Mouse (Mus musculus) hindbrain, embryonic 14.5 days (tissue): ENCODE data around the gene Grasp. TPM values are rescaled to one million over a fixed set of nuclear protein-coding genes. Genes with fewer than 3 reads are reported as not detected.

Experiments used
- ATAC-seq: fragments of 200-750 bp; cut with Nextera tagmentation; 2 replicates; pipeline ENCODE4 v1.8.0; 2017; ENCODE audit warnings: moderate number of reproducible peaks, mild to moderate bottlenecking, moderate TSS enrichment, moderate library complexity; ENCODE audit not compliant: low FRiP score
- DNase-seq: peaks from one replicate; pipeline ENCODE4 v3.0.0-alpha.2; 2015; ENCODE audit warnings: low spot score
- H3K27ac ChIP-seq: fragments of 300-500 bp; sonication (generic); 2 replicates; pipeline ENCODE4 v1.5.1; 2014; ENCODE audit warnings: mild to moderate bottlenecking, moderate library complexity
- H3K27me3 ChIP-seq: fragments of 300-500 bp; sonication (generic); 2 replicates; pipeline ENCODE4 v1.6.1; 2014; ENCODE audit warnings: mild to moderate bottlenecking, low read length, mixed read lengths; ENCODE audit not compliant: control insufficient read depth, insufficient read depth
- H3K36me3 ChIP-seq: fragments of 300-500 bp; sonication (generic); replicated peaks from 2 replicates; pipeline ENCODE4 v1.6.1; 2014; ENCODE audit not compliant: control insufficient read depth, insufficient read depth
- H3K4me1 ChIP-seq: fragments of 300-500 bp; sonication (generic); replicated peaks from 2 replicates; pipeline ENCODE4 v1.6.1; 2014; ENCODE audit warnings: antibody characterized with exemption, low read length, mixed read lengths; ENCODE audit not compliant: control insufficient read depth, insufficient read depth
- H3K4me2 ChIP-seq: fragments of 300-500 bp; sonication (generic); replicated peaks from 2 replicates; pipeline ENCODE4 v1.6.1; 2014; ENCODE audit warnings: mild to moderate bottlenecking, moderate library complexity
- H3K4me3 ChIP-seq: fragments of 300-500 bp; sonication (generic); replicated peaks from 2 replicates; pipeline ENCODE4 v1.5.1; 2014; ENCODE audit warnings: mild to moderate bottlenecking, low read length
- H3K9ac ChIP-seq: fragments of 300-500 bp; sonication (generic); 2 replicates; pipeline ENCODE4 v1.6.1; 2014
- H3K9me3 ChIP-seq: fragments of 300-500 bp; sonication (generic); 2 replicates; pipeline ENCODE4 v1.6.1; 2016; ENCODE audit warnings: low read length; ENCODE audit not compliant: control insufficient read depth
- WGBS: fragments of 180-500 bp; shearing (Covaris S2); extraction: QIAGEN DNeasy Blood & Tissue Kit; methylation state at CpG from one replicate; pipeline ENCODE4 v1.1.7; 2014; 5-methylcytosine and 5-hydroxymethylcytosine counted together
- polyA plus RNA-seq: library from polyadenylated mRNA; unstranded; fragments of >200 nt; fragmentation: Nextera tagmentation; extraction: Ambion mirVana; gene quantifications from 2 replicates; pipeline ENCODE4 v1.2.1, GENCODE M21; 2014

Grasp gene
- polyA plus RNA-seq = 1.6 and 2.5 TPM in 2 replicates

GRCm38 (mm10) chr15:101224006-101224906 is at the start of gene Grasp:
Gene Grasp, plus strand, starts transcription at chr15:101224188.
- Histone ChIP-seq H3K4me1 (peaks cover 34% of the 10 kb centered on the region), H3K36me3 (0 out of 2 replicates have a peak, but pooled peaks cover 3% of the 10 kb centered on the region), H3K27ac (peak within 1 kb of the TSS; percentile 40; the same call in 1 of the 2 replicates), H3K9ac (peak within 1 kb of the TSS; percentile 71), H3K9me3 (no peaks in the 10 kb centered on the region), H3K27me3 (peaks cover 8% of the 10 kb centered on the region), H3K4me2 (peak within 1 kb of the TSS; percentile 93), H3K4me3 (peak within 1 kb of the TSS; percentile 61)
- WGBS = under 1% methylated on average over 76 of the region's 77 CpGs
- ATAC-seq (peak; percentile 74), DNase-seq (peak; percentile 61)

DNA sequence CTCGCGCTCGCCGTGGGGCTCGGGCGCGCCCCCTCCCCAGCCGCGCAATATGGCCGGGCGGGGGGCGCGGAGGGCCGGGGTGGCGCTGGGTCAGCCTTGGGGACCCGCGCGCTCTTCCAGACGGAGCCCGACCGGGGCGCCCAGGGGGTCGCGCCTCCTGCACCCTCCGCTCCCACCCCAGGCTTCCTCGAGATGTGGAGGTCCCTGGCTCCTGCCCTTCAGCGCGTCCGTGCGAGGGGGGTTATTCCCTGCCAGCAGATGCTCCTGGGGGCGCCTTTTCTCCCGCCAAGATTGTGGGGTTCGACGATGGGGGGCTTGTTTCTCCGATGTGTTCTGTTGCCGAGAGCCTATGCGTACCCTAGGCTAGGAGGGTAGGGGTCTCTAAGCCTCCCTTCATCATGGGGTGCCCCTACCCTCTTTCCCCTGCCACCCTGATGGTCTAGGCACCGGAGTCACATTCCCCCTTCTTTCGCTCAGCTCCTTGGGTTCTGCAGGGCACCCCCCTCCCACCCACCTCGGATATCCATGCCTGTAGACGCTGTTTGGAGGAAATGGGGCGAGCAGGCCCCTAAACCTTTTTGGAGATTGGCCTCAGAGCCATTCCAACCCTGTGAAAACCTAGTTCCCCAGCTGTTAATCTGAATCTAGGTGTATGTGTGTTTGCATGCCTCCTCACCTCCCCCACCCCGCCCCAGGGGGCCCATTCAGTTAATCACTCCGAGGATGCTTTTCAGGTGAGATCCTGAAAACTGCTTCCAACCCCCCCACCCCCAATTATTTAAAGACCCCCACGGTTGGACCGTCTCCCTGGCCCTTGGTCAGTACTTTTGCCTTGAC is 49.5 kb upstream of the Grasp start:
- Histone ChIP-seq H3K4me1 (peaks cover 37% of the 10 kb centered on the region), H3K4me3 (peak overlapping the region; percentile 75), H3K9me3 (no peaks in the 10 kb centered on the region), H3K27ac (peak overlapping the region; percentile 87), H3K27me3 (0 out of 2 replicates have a peak, but pooled peaks cover 6% of the 10 kb centered on the region), H3K36me3 (no peaks in the 10 kb centered on the region), H3K9ac (peak overlapping the region; percentile 94), H3K4me2 (peak overlapping the region; percentile 88)
- WGBS = 1% methylated on average over 28 of the region's 46 CpGs
- ATAC-seq = peak; percentile 58
- DNase-seq = no peak

DNA sequence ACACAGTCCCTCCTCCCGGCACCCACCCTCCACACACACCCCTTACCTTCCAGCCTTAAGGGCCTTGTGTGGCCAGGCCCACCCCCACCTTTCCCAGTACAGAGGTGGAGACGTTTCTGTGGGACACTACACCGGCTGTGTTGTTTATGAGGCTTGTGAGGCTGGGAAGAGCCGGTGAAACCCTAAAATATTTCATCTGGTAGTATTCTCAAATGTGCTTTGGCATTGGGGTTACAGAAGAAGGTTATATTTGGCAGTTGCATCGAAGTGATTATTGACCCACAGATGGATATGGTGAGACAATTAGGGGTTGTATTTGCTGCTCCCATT is 48.9 kb upstream of the Grasp start:
- Histone ChIP-seq H3K9ac (peak overlapping the region; percentile 94), H3K36me3 (no peaks in the 10 kb centered on the region), H3K4me1 (peaks cover 37% of the 10 kb centered on the region), H3K9me3 (no peaks in the 10 kb centered on the region), H3K27me3 (0 out of 2 replicates have a peak, but pooled peaks cover 6% of the 10 kb centered on the region), H3K27ac (peak overlapping the region; percentile 87), H3K4me3 (peak overlapping the region; percentile 75), H3K4me2 (peak overlapping the region; percentile 88)
- no peak for DNase-seq
- ATAC-seq = no peak
- 5% methylated on average over 5 of the region's 5 CpGs for WGBS

DNA sequence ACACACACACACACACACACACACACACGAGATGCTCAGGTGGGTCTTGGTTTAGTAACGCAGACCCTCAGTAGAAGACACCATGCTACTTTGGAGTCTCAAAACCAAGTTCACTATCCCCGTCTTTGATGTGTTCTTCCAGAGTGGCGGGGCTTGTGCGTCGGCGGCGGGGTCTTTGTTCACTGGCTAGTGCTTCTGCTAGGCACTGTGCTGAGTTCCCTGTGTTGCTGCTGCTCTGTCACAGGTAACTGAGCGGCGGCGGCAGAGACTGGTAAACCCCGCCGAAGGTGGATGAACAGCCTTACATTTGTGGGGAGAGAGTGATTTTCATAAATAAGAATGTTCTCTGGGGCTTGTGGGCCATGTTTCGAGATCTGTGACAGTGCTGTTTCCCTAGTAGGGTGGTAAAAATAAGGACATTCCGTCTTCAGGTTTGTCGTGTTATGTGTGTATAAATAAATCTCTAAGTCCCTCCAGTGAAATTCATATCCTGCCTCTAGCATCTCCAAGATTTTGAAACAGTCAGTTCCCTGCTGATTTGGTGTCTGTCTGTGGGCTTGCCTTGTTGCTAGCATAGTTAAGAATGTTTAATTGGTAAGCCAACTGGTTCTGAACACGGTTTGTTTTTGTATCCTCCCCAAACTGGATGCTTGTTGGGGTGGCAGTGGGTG is 48.2 kb upstream of the Grasp start:
- Histone ChIP-seq H3K4me2 (peak overlapping the region; percentile 88), H3K4me1 (peaks cover 42% of the 10 kb centered on the region), H3K9ac (peak overlapping the region; percentile 94), H3K36me3 (no peaks in the 10 kb centered on the region), H3K27ac (peak overlapping the region; percentile 87), H3K4me3 (peak overlapping the region; percentile 75), H3K9me3 (no peaks in the 10 kb centered on the region), H3K27me3 (0 out of 2 replicates have a peak, but pooled peaks cover 6% of the 10 kb centered on the region)
- DNase-seq = peak; percentile 63
- WGBS = 13% methylated on average over 17 of the region's 17 CpGs
- ATAC-seq = no peak

DNA sequence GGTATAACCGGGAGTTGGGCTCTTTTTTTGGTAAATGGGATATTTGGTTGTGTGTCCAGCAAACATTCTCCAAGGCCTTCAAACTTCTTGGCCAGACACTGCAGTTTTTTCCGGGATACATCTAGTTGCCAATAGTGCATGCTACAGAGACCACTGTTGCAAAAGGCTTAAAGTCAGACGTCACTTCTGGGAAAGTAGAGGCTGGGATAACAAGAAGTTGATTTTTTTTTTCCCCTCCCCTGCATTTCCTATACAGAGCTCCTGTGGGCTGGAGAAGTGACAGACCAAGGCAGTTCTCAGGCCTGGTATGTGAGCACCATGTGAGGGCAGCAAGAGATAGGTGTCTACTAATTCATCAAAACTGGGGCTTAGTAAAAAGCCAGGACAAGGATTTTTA is 47.7 kb upstream of the Grasp start:
- 53% methylated on average over 3 of the region's 3 CpGs for WGBS
- Histone ChIP-seq H3K27ac (no peak overlapping the region; the same call in 1 of the 2 replicates), H3K27me3 (0 out of 2 replicates have a peak, but pooled peaks cover 6% of the 10 kb centered on the region), H3K4me2 (peak overlapping the region; percentile 88), H3K4me1 (peaks cover 47% of the 10 kb centered on the region), H3K9me3 (no peaks in the 10 kb centered on the region), H3K9ac (peak overlapping the region; percentile 94), H3K36me3 (no peaks in the 10 kb centered on the region), H3K4me3 (peak overlapping the region; percentile 75)
- ATAC-seq (no peak), DNase-seq (no peak)

- peaks cover 51% of the 10 kb centered on the region for H3K4me1 ChIP-seq
- H3K9ac ChIP-seq = 0 out of 2 replicates have a peak overlapping the region, but pooled peaks have one; percentile 94
Observed at GRCm38 (mm10) chr15:101176795-101177691, 46.9 kb upstream of the Grasp start.

GRCm38 (mm10) chr15:101180363-101181105 is 43.5 kb upstream of the Grasp start:
- no peak overlapping the region for H3K4me2 ChIP-seq
- 80% methylated on average over 15 of the region's 15 CpGs for WGBS
- H3K4me3 ChIP-seq = no peak overlapping the region
- H3K4me1 ChIP-seq = peaks cover 51% of the 10 kb centered on the region
- no peak overlapping the region for H3K27ac ChIP-seq
- ATAC-seq = no peak
- no peak overlapping the region for H3K9ac ChIP-seq
- no peak for DNase-seq
- H3K27me3 ChIP-seq = no peaks in the 10 kb centered on the region
- H3K36me3 ChIP-seq = 0 out of 2 replicates have a peak, but pooled peaks cover 3% of the 10 kb centered on the region
- H3K9me3 ChIP-seq = no peaks in the 10 kb centered on the region; the same call in 1 of the 2 replicates

More at GRCm38 (mm10) chr15:101176795-101177691, 46.9 kb upstream of the Grasp start:
- ATAC-seq (no peak), DNase-seq (no peak)
- WGBS = 66% methylated on average over 8 of the region's 8 CpGs
- Histone ChIP-seq H3K27me3 (0 out of 2 replicates have a peak, but pooled peaks cover 3% of the 10 kb centered on the region), H3K4me2 (peak overlapping the region; percentile 88), H3K4me3 (no peak overlapping the region), H3K9me3 (no peaks in the 10 kb centered on the region), H3K36me3 (no peaks in the 10 kb centered on the region), H3K27ac (no peak overlapping the region)
